Mouse (Mus musculus) layer of hippocampus, adult 9-11 months (tissue): ENCODE measurements around the gene Arhgap6.

Experiments
- DNase-seq: peaks from one replicate; pipeline ENCODE4 v3.0.0; 2022

Arhgap6 gene

DNA sequence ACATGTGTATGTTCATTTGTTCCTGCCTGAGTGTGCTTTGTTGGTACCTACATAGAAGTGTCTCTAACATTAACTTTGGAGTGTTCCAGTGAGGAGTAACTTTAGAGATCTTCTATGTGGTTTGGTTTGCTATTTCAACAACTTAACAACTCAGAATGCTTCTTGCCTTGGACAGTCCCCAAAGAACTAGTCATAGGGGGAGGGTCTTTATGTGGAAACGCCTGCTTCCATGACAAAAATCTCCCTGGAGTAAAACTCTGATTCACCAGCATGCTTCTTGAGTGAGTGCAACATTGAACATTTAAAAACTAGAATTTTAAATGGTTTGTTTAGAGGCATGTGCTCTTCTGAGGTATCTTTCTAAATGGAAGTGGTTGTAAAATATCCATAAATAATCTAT, 212.2 kb downstream of the Arhgap6 start:
- DNase-seq = no peak

DNA sequence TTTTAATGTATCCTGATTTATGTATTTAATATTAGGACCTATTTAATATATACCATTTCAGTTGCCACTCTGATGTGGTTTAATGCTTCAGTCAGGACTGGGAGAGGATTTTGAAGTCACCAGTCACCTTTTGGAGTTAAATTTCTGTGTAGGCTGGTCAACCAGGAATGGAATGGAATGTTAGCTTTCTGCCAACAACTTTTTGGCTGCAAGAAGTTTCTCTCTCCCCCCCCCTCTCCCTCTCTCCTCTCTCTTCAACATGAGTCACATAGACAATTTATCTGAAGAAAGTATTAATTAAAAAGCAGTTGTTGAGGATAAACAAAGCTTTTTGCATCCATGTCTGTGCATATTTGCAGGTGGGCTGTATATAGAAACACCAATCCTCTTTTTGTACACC, 217.8 kb downstream of the Arhgap6 start:
- no peak for DNase-seq

DNA sequence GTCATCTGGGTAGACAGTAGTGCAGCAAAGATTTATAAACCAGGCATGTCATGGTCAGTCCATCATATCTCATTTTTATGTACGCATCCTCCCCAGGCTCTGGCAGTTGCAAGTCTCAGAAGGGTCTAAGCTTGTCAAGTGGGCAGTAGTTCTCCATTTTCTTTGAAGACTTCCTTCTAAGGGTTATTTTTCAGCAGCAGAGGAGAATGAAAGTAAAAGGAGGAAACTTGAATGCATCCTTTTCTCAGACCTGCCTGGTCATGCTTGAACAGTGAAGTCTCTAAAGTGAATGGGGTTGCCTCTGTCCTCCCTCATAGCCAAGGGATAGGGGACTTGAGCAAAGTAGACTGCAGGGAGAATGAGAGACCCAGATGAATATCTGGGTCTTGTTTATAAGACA, 239.5 kb downstream of the Arhgap6 start:
- no peak for DNase-seq

DNA sequence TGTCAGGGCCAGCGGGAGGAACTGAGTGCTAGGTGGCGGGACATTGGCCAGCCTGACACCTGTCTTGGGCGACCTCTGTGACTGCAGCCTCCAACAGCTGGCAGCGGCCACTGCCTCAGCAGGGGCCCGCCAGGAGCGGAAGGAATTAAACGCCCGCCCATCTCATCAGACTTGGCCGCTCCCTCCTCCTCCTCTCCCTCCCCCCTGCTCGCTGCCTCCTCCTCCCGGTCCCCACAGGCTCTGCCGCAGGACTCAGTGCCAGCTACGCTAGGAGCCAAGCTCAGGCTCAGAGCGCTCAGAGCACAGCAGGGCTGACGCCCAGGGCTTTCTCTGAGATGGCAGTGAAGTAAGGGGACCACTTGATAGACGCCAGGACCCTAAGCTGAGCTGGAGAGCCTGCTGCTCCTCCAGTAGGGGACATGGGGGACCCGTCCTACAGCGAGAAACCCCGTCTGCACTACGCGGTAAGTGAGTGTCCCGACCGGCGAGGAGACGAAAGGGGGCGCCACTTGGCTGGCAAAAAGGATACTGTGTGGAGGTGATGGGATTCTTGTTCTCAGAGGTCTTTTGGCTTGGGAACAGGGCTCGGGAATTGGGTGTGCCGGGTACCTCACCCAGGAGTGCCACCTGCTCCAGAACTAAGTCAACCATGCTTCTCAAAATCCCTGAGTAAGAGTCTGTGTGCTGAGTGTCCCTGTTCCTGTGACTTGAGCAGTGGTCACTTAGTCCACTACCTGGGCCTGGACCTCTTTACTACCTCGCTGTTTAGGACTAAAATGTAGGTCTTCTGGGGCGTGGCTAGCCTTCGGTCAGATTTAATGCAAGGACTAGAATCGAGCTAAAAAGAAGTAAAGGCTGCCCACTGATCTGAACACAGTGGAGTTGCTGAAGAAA, 241.8 kb downstream of the Arhgap6 start:
- DNase-seq = peak; percentile 8

DNA sequence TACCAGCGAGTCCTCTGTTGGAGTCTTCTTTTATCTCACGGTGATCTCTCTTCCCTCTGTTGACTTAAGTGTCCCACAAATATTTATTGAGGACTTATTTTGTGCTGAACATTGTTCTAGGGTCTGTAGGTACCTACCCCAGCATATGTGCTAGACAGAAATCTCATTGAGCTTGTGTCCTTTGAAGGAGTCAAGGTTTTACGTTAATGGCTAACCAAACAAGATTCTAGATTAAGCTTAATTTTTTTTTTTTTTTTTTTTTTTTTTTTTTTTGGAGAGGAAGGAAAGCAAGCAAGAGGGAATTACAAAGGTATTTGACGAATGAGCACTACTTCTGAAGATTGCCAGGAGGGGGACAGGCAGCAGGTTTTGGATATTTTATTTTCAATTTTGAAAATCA, 242.5 kb downstream of the Arhgap6 start:
- no peak for DNase-seq

DNA sequence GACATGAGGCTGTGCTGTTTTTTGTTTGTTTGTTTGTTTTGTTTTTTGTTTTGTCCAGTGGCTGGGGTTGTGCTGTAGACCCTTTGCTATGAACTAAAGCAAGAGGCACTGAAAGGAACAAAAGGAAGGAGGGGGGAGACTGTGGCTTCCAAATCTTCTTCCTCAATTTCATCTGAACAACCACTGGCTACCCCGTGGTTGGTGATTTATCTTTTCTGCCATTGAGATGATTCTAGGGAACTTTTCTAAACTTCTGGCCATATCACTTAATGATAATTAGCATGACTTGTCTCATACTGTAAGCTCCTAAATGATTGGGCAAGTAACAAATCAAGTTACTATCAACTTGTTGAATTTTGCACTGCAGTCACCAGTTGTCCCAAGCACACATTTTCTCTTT, 249.0 kb downstream of the Arhgap6 start:
- DNase-seq = no peak

DNA sequence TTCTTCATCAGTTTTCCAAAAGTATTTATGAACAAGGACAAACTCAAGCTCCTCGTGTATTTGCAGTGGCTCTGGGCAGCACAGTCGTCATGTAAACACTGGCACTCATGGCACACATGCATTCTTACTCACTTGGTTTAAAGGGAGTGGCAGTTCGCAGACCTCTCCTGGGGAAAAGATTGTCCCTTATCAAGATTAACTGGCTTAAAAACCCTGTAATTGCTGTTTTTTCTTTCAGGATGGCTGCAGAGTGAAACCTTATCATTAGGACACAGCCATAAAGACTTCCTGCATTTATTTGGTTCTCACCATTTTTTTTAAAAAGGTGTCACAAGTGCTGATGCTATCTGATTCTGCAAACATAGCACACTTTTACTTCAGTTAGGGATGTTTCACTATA, 252.7 kb downstream of the Arhgap6 start:
- DNase-seq = no peak

DNA sequence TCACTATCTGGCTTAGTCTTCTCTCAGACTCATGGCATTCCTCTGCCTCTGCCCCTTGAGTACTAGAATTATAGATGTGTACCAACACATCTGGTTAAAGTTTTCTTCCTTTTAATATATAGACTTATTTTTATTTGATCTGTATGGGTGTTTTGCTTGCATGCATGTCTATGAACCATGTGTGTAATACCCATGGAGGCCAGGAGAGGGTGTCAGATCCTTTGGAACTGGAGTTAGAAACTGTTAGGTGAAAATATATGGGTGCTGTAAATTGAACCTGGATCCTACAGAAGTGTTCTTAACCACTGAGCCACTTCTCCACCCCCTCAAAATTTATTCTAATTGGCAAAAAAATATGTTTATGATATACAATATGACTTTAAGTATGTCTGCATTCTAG, 254.7 kb downstream of the Arhgap6 start:
- DNase-seq = no peak

DNA sequence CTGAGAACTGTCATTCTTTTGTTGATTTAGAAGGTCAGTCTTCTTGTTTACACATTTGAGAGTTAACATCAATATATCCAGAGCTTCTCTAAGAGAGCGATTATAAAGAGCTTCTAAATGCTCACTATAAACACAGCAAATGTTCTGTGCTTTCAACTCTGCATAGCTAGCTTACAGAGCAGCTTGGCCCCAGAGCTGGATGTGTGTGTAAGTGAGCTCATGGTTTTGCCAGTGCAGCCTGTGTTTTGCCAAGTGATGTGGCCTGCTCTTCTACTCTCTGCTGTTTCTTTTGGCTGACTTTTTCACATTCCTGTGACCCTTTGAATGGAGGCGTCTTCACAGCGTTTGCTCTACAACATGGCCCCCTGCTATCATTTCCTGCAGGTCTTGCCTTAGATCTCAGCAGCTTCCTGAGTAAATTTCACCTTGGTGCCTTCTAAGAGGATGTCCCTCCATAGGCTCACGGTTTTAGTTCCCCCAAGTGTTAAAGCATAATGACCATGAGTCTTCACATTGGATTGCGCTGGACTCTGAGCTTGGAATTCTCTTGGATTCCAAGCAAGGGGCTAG, 259.1 kb downstream of the Arhgap6 start:
- no peak for DNase-seq

DNA sequence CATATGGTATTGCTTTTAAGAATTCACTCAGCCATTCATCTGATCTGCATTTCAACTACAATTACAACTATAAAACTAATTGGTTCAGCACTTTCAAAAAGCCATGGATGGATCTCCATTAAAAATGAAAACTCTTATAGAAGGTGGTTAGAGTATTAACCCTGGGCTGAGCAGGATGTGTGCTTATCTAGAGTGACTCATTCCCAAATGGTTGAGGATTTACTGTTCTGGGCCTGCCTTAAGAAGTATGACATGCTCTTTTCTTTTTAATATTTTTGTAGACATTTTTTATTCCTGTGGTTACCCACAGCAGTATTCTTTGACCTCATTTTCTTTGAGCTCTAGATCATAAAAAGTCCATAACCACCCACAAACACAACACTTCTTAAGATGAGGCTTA, 267.7 kb downstream of the Arhgap6 start:
- DNase-seq = no peak

DNA sequence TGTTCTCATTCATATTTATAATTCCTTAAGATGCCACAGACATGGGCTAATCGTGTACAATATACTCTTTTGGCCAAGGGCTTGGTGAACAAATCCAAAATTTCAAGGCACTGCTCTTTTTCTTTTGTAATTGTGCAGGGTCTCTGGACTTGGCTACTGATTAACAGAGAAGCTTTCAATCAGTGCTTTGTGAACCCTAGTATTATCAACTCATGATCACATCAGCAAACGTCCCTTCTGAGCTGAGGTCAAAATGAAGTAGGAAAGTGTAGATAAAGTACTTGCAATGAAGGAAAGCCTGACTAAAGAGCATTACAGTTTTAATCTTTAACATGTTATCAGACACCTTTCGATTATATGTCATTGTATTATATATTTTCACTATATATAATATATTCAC, 270.4 kb downstream of the Arhgap6 start:
- DNase-seq = no peak

DNA sequence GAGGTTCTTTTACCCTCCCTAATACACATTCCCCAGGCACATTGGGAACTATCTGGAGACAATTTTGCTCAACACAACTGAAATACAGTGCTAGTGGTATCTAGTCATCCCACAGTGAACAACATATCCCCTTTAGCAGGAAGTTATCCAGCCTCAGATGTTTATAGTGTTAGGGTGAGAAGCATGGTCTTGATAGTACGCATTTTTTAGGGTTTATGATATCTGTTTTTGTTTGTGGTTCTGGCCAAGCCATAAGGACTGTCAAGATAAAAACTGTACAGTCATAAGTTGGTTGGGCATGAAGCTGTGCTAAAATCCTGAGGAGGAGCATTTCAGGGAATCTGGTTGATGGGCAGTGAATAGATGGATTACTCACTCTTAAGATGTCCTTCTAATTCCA, 271.0 kb downstream of the Arhgap6 start:
- no peak for DNase-seq

DNA sequence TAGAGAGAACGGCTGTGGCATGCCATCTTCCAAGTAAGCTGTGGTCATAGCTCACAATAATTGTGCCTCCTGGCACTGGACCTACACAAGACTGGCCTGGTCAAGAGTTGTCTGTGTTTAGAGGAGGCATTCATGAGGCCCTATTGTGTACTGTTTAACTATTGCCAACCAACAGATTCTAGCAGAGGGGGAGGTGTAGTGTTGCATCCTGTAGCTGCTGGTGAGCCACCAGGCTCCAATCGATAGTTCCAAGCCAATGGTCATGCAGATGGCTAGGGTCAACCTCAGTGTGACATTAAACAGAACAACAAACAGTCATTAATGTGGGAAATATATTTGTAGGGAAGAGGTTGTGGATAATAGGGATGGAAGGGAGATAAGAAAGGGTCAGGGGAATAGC, 280.1 kb downstream of the Arhgap6 start:
- DNase-seq = no peak

DNA sequence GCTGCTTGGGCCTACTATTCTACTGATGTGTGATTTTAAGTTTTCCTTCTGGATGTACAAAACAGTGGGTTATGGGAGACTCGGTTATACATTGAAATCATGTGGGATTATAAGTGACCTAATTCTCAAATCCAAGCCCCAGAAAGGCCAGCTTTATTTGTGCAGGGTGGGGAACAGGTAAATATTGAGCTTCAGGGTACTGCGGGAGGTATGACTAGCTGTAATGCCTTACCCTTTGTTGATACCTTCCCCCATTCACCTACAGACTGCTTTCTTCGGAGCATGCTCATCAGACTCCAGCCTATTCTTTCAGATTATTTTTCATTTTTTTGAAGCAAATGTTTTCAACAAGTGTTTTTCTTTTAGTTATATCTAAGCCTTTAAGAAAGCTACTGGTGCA, 286.7 kb downstream of the Arhgap6 start:
- no peak for DNase-seq

DNA sequence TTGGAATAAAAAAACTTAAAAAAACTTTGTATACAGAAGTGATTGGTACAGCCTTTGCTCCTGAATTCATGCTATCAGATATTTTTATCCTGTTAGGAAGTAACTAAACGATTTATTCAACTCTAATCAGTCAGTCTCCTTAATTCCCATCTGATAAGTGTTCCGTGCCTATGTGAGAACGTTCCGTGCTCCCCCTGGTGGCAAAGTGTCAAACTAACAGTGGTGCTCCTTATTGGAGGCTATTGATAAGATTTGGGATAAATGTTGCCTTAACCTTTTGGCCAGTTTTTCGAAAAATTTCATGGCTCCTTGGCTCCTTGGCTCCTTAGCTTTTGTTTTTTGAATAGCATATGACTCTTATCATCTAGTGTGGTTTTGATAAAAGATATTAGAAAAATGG, 291.0 kb downstream of the Arhgap6 start:
- peak; percentile 14 for DNase-seq

DNA sequence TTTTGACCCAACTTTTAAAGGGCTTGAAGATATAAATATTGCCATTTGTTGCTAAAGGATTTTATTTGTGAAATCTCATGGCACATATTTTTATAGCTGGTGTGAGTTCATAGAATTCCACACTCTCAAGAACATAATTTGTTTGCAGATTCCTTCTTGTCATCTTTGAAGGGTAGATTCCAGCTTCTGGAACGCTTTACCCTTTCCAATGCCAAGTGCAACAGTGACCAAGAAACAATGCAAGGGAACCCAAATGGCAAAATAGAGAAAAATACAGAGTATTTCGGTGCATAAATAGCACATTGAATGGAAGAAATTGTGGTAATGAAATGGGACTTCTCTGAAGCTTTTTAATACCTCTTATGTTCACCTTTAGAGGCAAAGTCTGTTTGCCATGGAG, 294.3 kb downstream of the Arhgap6 start:
- DNase-seq = no peak

DNA sequence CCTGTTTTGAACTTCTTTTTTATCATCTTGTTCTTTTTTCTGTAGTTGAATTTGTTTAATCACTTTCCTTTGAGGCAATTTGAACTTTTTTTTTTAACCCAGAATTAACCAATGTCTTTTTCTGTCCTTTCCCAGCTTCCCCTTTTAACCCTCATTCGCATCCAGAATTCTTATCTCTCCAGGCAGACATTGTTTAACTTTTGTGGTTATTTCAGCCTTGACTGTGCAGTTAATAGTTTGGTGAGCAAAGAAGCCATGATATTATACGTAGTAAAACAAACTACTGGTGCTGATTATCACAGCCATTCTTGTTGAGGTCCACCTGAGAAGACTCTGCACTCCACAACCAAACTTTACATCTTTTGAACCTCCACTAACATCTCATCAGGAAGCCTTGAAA, 299.7 kb downstream of the Arhgap6 start:
- DNase-seq = no peak

DNA sequence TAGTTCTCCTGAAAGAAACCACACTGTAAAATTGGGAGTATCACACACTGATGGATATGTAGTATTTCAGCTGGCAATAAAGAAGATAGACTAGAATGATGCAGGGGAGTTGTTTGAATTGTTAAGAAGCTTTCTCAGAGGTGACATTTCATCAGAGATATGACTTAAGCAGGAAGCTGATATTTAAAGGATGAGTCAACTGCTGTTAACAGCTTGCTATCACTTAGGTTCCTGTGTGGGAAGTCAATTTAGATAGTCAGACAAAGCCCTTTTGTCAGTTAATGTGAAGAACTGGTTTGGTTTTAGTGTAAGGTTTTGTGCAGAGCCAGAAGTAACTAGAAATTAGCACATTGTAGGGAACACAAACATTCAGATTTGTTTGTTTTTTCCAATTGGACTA, 300.7 kb downstream of the Arhgap6 start:
- no peak for DNase-seq

DNA sequence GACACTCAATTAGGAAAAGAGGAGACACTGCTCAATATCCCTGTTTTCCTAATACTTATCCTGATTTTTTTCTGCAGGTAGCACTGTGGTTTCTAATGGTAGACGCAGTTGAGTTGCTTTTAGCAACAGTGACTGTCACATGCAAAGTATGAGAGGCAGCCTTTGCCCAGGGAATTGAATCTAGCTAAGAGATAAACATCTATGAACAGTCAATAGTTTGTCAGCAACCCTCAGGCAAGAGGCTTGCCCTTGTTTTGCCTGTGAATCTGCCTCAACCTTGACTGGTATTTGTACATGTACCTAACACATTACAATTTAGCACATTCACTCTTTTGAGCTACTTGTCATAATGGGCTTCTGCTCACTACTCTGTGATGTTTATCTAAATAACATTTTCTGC, 307.8 kb downstream of the Arhgap6 start:
- DNase-seq = no peak

DNA sequence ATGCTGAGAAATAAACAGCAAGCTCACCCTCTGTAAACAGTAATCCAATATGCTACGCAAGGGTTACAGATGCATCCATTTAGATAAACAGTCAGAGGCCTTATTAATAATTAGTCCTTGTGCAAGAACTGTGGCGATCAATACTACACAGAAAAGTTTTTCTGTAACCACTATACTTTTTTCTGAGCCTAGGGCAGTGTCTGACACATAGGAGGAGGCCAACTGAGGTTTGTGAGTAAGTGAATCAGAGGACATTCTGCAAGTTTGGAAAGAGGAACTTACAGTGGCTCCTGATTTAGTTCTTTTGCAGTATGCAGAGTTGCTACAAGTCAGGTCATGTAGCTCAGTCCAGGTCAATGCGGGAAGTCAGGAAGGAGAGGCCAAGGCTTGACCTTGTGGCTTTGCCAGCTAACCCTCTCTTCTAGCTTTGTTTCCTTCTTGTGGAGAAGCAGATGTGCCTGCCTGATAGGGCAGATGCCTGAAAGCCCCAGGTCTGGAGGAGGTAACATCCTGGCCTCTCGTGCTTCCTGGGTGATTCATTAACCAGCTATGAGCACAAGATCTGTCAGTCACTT, 311.2 kb downstream of the Arhgap6 start:
- no peak for DNase-seq

DNA sequence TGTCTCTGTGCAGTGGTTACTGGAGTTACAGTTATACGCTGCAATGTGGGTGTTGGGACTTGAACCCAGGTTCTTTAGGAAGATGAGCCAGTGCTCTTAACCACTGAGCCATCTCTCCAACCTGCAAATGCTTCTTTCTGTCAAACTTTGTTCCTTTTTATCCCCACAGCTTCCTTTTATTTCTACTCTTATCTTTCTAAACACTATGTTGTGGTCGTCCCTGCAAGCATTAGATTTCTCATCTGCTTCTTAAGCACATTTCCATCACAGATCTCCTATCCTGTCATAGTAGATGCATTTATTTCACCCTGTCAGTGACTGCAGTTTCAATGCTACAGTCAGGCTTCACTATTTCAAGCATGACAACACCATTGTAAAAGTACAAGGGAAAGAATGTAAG, 312.5 kb downstream of the Arhgap6 start:
- no peak for DNase-seq

DNA sequence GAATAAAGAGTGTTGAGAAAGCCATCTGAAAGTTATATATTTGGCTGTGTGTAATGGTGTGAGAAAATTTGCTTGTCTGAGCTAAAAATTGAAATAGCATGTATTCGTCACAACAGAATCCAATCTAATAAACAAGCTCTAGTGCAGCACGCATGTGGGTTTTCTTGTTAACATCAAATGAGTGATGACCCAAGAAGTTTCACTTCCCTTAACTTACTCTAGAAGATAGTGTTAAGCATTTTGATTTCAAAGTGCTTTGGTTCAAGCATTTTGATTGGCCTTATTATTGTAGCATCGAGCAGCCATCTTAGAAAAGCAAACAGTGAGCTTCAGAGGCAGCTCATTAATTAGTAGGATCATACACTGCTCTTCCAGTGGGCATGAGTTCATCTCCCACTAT, 315.1 kb downstream of the Arhgap6 start:
- DNase-seq = no peak

DNA sequence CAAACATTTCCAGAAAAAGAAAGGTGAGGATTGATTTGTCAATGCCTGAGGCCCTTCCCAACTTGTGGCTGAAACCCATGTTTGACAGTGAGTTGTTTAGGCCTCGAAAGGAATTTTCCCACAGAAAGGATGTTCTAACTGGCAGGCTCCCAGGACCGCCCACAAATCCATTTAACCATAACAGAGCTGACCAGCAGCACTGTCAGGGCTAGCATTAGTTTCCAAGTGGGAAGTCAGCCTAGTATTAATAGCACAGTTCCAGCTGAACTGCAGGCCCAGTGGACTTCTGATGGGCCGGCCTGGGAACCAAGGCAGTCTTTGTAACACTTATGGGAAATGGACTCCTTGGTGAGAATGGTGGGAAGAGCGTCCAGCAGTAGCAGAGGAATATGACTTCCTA, 317.8 kb downstream of the Arhgap6 start:
- DNase-seq = no peak

DNA sequence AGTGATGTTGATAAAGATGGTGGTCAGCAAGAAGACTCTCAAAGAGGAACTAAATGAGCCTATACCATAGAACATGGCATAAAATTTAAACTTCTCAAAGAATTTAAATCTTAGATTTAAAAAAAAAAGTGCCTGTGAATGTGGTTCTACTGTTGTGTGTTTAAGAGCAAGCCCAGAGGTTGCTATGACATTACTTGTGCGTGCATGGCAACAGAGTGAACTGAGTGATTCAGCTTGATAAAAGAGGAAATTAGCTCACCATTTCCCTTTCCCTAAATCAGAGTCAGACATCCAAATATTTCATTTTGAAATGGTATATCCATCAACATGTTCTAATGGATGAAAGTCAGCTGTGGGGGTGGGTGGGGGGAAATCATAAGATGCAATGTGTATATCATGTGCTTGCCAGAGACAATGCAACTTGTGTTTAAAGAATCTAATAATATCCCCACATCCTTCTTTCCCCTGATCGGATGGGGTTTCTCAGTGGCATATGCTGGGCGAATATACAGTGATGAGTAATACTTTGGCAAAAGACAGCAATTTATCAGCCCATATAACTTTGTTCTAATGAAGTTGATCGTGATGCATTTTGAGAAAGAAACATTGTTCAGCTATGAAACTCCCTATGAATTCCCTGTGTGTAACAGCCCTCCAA, 328.3 kb downstream of the Arhgap6 start:
- no peak for DNase-seq
